Mouse (Mus musculus): ENCODE results near the gene Mrpl18. TPM values are rescaled to one million over a fixed set of nuclear protein-coding genes. Genes with fewer than 3 reads are reported as not detected.
A peak's percentile ranks its signal among the peaks of the same experiment; 100 is the strongest.
"Not testable (repeated sequence)": the region's sequence is repeated elsewhere in the genome, so short reads cannot be mapped to it uniquely, and the experiment has no call there.

Mrpl18 gene
- 136 and 172 TPM in 2 replicates for polyA plus RNA-seq (2015; fragmentation: Nextera tagmentation; extraction: Ambion mirVana)

GRCm38 (mm10) chr17:12915881-12916583 lies at the start of gene Mrpl18:
Gene Mrpl18 (minus strand): TSS chr17:12916345.
- Histone ChIP-seq H3K36me3 (peaks cover 59% of the 10 kb centered on the region), H3K4me1 (peaks cover 8% of the 10 kb centered on the region; the same call in 1 of the 2 replicates), H3K27ac (peak within 1 kb of the TSS; percentile 92), H3K4me3 (peak within 1 kb of the TSS; percentile 92), H3K9me3 (no peaks in the 10 kb centered on the region), H3K4me2 (peak within 1 kb of the TSS; percentile 85), H3K9ac (peak within 1 kb of the TSS; percentile 99), H3K27me3 (no peaks in the 10 kb centered on the region)
- peak; percentile 100 for ATAC-seq (ENCODE audit: insufficient number of reproducible peaks, insufficient read depth, low FRiP score, low TSS enrichment, low read depth)
- WGBS = under 1% methylated on average over 56 of the region's 56 CpGs

DNA sequence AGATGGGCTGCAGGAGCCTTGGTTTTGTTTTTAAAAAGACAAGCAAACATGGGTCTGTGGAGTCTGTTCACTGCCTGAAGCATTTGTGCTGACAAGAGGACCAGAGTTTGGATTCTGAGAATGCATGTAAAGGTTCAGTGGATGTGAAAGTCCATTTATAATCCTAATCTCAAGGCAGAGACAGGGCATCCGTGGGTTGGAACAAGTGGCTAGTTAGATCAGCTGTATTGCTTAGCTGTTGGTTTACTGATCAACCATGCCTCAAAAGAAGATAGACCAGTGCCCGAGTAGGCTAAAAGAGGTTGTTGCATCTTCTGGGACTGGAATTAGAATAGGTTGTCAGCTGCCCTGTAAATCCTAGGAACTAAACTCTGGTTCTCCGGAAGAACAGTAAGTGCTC lies 47.3 kb upstream of the Mrpl18 start:
- H3K27ac ChIP-seq = peak overlapping the region; percentile 3; the same call in 1 of the 2 replicates
- H3K9ac ChIP-seq = no peak overlapping the region
- 77% methylated on average over 3 of the region's 3 CpGs for WGBS
- no peak overlapping the region for H3K4me3 ChIP-seq
- H3K27me3 ChIP-seq = no peaks in the 10 kb centered on the region
- H3K36me3 ChIP-seq = peaks cover 32% of the 10 kb centered on the region
- H3K4me2 ChIP-seq = no peak overlapping the region
- peaks cover 12% of the 10 kb centered on the region for H3K4me1 ChIP-seq
- H3K9me3 ChIP-seq = no peaks in the 10 kb centered on the region
- no peak for ATAC-seq (ENCODE audit: insufficient number of reproducible peaks, insufficient read depth, low FRiP score, low TSS enrichment, low read depth)

- peaks cover 22% of the 10 kb centered on the region for H3K36me3 ChIP-seq
- peak within 1 kb of the TSS; percentile 65 for H3K4me3 ChIP-seq
- peak within 1 kb of the TSS; percentile 72 for H3K9ac ChIP-seq
- peak within 1 kb of the TSS; percentile 73 for H3K4me2 ChIP-seq
- peak; percentile 96 for ATAC-seq (ENCODE audit: insufficient number of reproducible peaks, insufficient read depth, low FRiP score, low TSS enrichment, low read depth)
- no peaks in the 10 kb centered on the region for H3K27me3 ChIP-seq
- H3K9me3 ChIP-seq = no peaks in the 10 kb centered on the region
- peaks cover 12% of the 10 kb centered on the region for H3K4me1 ChIP-seq
- under 1% methylated on average over 42 of the region's 42 CpGs for WGBS
- H3K27ac ChIP-seq = peak within 1 kb of the TSS; percentile 81
Measured at GRCm38 (mm10) chr17:12960331-12960873, 44.3 kb upstream of the Mrpl18 start, which contains the start of gene Acat2. Gene Acat2 (minus strand): TSS chr17:12960747.

GRCm38 (mm10) chr17:12959377-12959776 lies 43.2 kb upstream of the Mrpl18 start:
- not testable (repeated sequence) for ATAC-seq (ENCODE audit: insufficient number of reproducible peaks, insufficient read depth, low FRiP score, low TSS enrichment, low read depth)
- 45% methylated on average over 1 of the region's 2 CpGs for WGBS

DNA sequence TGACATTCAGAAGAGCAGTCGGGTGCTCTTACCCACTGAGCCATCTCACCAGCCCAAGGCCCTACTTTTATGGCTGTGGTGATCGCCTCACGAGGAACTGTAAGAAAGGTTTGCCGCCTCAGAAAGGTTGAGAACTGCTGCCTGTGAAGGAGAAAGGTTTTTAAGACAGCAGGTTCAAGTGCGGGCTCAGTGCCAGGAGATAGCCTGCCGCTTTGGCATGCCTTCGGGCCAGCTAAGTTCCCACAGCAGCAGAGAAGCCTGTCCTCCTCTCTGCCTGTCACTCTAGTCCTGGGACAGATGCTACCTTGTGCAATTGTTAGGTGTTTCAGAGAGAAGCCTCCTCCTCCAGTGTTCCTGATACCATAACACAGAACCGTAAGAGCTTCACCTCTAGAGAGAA lies 40.5 kb upstream of the Mrpl18 start:
- 93% methylated on average over 8 of the region's 8 CpGs for WGBS

More at GRCm38 (mm10) chr17:12959377-12959776, 43.2 kb upstream of the Mrpl18 start:
- H3K9ac ChIP-seq, H3K9me3 ChIP-seq, H3K27ac ChIP-seq, H3K27me3 ChIP-seq: not testable (repeated sequence)
- Histone ChIP-seq H3K36me3 (peaks cover 21% of the 10 kb centered on the region), H3K4me3 (peak overlapping the region; percentile 28; the same call in 1 of the 2 replicates), H3K4me1 (peaks cover 12% of the 10 kb centered on the region), H3K4me2 (peak overlapping the region; percentile 51)

DNA sequence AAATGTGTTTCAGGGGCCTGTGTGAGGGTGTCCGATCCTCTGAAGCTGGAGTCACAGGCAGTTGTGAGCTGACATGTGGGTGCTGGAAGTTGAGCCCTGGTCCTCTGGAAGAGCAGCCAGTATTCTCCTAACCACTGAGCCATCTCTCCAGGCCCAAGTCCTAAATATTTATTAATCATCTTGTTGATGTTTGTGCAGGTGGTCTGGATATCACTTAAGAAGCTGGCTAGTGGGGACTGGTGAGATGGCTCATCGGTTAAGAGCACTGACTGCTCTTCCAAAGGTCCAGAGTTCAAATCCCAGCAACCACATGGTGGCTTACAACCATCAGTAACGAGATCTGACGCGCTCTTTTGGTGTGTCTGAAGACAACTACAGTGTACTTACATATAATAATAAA lies 33.5 kb upstream of the Mrpl18 start:
- no peaks in the 10 kb centered on the region for H3K4me1 ChIP-seq
- H3K4me2 ChIP-seq = no peak overlapping the region
- no peaks in the 10 kb centered on the region for H3K9me3 ChIP-seq
- no peak overlapping the region for H3K4me3 ChIP-seq
- 0 out of 2 replicates have a peak overlapping the region, but pooled peaks have one; percentile 11 for H3K9ac ChIP-seq
- 92% methylated on average over 5 of the region's 5 CpGs for WGBS
- H3K27ac ChIP-seq = no peak overlapping the region
- no peak for ATAC-seq (ENCODE audit: insufficient number of reproducible peaks, insufficient read depth, low FRiP score, low TSS enrichment, low read depth)
- peaks cover 74% of the 10 kb centered on the region for H3K36me3 ChIP-seq
- H3K27me3 ChIP-seq = no peaks in the 10 kb centered on the region

More for the DNA sequence above, 40.5 kb upstream of the Mrpl18 start:
- H3K4me1 ChIP-seq = peaks cover 9% of the 10 kb centered on the region
- 0 out of 2 replicates have a peak overlapping the region, but pooled peaks have one; percentile 17 for H3K9ac ChIP-seq
- no peak overlapping the region for H3K4me2 ChIP-seq
- H3K9me3 ChIP-seq = no peaks in the 10 kb centered on the region
- no peaks in the 10 kb centered on the region for H3K27me3 ChIP-seq
- H3K36me3 ChIP-seq = peaks cover 39% of the 10 kb centered on the region
- ATAC-seq (ENCODE audit: insufficient number of reproducible peaks, insufficient read depth, low FRiP score, low TSS enrichment, low read depth) = no peak
- H3K4me3 ChIP-seq = no peak overlapping the region
- H3K27ac ChIP-seq = no peak overlapping the region

- H3K27ac ChIP-seq = no peak overlapping the region
- no peak for ATAC-seq (ENCODE audit: insufficient number of reproducible peaks, insufficient read depth, low FRiP score, low TSS enrichment, low read depth)
- H3K36me3 ChIP-seq = peaks cover 43% of the 10 kb centered on the region
- no peak overlapping the region for H3K4me2 ChIP-seq
- no peak overlapping the region for H3K9ac ChIP-seq
- WGBS = 90% methylated on average over 6 of the region's 6 CpGs
- peaks cover 7% of the 10 kb centered on the region for H3K4me1 ChIP-seq
- H3K4me3 ChIP-seq = no peak overlapping the region
- H3K9me3 ChIP-seq = no peaks in the 10 kb centered on the region
- no peaks in the 10 kb centered on the region for H3K27me3 ChIP-seq
Measured at GRCm38 (mm10) chr17:12942459-12943162, 26.5 kb upstream of the Mrpl18 start.

DNA sequence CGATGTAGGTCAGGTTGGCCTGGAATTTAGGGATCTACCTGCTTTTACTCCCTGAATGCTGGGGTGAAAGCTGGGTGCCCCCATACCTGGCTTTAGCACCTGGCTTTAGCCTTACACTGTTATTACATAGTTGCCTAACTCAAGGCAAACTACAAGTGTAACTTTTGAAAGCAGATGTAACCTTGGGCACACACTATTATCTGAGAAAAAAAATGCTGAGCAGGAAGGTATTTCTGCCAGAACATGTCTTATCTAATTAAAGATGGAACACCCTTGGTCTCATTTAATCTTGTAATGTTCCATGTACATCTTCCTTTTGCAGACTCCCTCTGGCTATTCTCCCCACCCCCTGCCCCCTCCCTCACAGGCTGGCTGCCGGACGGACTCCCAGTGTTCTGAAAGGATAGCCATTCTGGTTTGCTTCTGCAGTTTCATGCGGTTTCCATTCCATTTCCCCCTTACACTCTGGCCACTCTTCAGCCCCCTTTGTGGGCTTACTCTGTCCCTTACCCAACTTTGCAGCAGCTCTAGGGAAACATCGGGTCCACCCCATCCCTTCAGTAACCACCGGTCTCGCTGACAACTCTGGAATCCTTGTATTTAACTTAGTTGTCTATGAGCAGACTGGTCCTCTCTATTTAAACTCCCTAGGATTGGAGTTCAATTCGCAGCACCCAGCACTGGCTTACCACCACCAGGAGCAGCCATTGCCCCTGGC lies 25.6 kb upstream of the Mrpl18 start:
- 73% methylated on average over 8 of the region's 8 CpGs for WGBS
- no peak for ATAC-seq (ENCODE audit: insufficient number of reproducible peaks, insufficient read depth, low FRiP score, low TSS enrichment, low read depth)

GRCm38 (mm10) chr17:12940151-12940805 lies 24.1 kb upstream of the Mrpl18 start, which contains the start of gene Acat3:
Gene Acat3 (minus strand): TSS chr17:12940600.
- peak within 1 kb of the TSS; percentile 58 for H3K9ac ChIP-seq
- H3K4me2 ChIP-seq = peak within 1 kb of the TSS; percentile 62
- H3K27ac ChIP-seq = no peak within 1 kb of the TSS
- H3K4me3 ChIP-seq = peak within 1 kb of the TSS; percentile 32
- H3K4me1 ChIP-seq = peaks cover 7% of the 10 kb centered on the region
- H3K36me3 ChIP-seq = peaks cover 25% of the 10 kb centered on the region
- H3K9me3 ChIP-seq = no peaks in the 10 kb centered on the region
- H3K27me3 ChIP-seq = no peaks in the 10 kb centered on the region
- WGBS = 13% methylated on average over 27 of the region's 27 CpGs
- ATAC-seq (ENCODE audit: insufficient number of reproducible peaks, insufficient read depth, low FRiP score, low TSS enrichment, low read depth) = peak; percentile 81

More for the DNA sequence above, 25.6 kb upstream of the Mrpl18 start:
- Histone ChIP-seq H3K9me3 (no peaks in the 10 kb centered on the region), H3K9ac (no peak overlapping the region), H3K4me3 (no peak overlapping the region), H3K4me1 (peaks cover 7% of the 10 kb centered on the region), H3K36me3 (peaks cover 38% of the 10 kb centered on the region), H3K27ac (no peak overlapping the region), H3K27me3 (no peaks in the 10 kb centered on the region), H3K4me2 (no peak overlapping the region)

- 53% methylated on average over 2 of the region's 12 CpGs for WGBS
- H3K9me3 ChIP-seq; ATAC-seq (ENCODE audit: insufficient number of reproducible peaks, insufficient read depth, low FRiP score, low TSS enrichment, low read depth); H3K4me1 ChIP-seq; H3K27me3 ChIP-seq; H3K27ac ChIP-seq: not testable (repeated sequence)
- Histone ChIP-seq H3K36me3 (peaks cover 18% of the 10 kb centered on the region), H3K9ac (peak overlapping the region; percentile 58; the same call in 1 of the 2 replicates), H3K4me3 (peak overlapping the region; percentile 32), H3K4me2 (peak overlapping the region; percentile 62)
Measured at GRCm38 (mm10) chr17:12939377-12940148, 23.4 kb upstream of the Mrpl18 start.

Measured in embryonic facial prominence, embryonic 13.5 days (tissue).